9 mouse cellular contexts compared by ENCODE assay signal in the genomic region with DNA sequence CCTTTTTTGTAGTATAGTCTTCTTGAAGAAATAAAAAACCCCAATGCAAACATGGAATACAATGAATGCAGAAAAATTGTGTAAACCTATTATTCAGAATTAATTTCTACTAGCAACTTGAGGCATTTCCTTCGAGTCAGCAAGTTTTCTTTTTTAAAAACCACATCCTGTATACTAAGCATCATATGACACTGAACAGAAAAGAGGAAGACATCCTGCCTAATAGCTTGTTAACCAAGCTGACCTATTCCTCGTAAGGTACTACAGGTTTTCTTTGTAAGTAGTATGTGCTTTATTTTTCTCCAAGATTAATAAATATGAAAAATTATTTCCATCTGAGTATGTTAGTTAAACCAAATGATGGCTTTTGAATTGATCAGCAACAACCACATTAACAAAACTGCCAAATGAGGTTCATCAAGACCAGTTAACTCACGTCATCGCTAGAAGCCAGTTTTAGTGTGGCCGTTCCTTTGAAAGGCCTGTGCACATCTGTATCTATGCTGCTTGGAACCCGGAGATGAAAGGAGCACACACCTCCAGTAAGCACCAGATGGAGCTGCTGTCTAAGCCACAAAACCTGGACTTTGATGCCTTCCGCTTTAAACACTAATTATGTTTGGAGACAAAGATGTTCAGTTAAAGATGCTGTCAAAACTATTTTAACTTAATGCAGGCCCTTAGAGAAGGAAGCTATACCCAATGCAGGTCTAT.
A peak's percentile ranks its signal among the peaks of the same experiment; 100 is the strongest.
DNase-seq lines count a peak whose midpoint lies in the region; ATAC-seq and TF ChIP-seq lines count a peak whose summit lies in the region.
"Had no signal": no experiment of that assay in that cellular context is flagged by ENCODE, and none has a peak within 500 bp of the region (broad histone marks: within the 10 kb centered on the region; RNA-seq: fewer than 3 reads in every experiment).

No protein-coding gene starts in this region.

- H3K36me3 ChIP-seq in heart, embryonic 12.5 days, result no peaks in the 10 kb centered on the region

- intact Hi-C loops in gastrocnemius, adult 2 months (cut with DNase I), result loop anchor here (2.0 to 5.0 kb wide), 3 partner anchors 153 to 288 kb away; a partner anchor contains a TSS

- no peak for ATAC-seq in heart, embryonic 12.5 days (ENCODE audit: insufficient number of reproducible peaks, low FRiP score)
- peak; percentile 64 for ATAC-seq in megakaryocyte progenitor cell, adult 5-6 weeks (replicated peaks; ENCODE audit: poor library complexity)

- H3K27me3 ChIP-seq in cerebellum, adult 2 months (ENCODE audit: control insufficient read depth, insufficient read depth, low read length), result no peaks in the 10 kb centered on the region
- H3K27me3 ChIP-seq in heart, embryonic 12.5 days (replicated peaks), result no peaks in the 10 kb centered on the region
- H3K27me3 ChIP-seq: limb, embryonic 12.5 days had no signal

- H3K9me3 ChIP-seq in heart, embryonic 12.5 days (replicated peaks), result peaks cover 5% of the 10 kb centered on the region

- peak overlapping the region; percentile 24 for H3K27ac ChIP-seq in gastrocnemius, adult 2 months
- no peak overlapping the region for H3K27ac ChIP-seq in cerebellum, adult 2 months (ENCODE audit: insufficient read depth, low read length)
- no peak overlapping the region for H3K27ac ChIP-seq in heart, embryonic 12.5 days (ENCODE audit: poor library complexity, severe bottlenecking)
- H3K27ac ChIP-seq in layer of hippocampus, adult 2 months, result peak overlapping the region; percentile 41; the same call in 1 of the 2 replicates
- H3K27ac ChIP-seq: limb, embryonic 12.5 days had no signal

- no peak overlapping the region for H3K9ac ChIP-seq in heart, embryonic 12.5 days
- H3K9ac ChIP-seq: limb, embryonic 12.5 days had no signal

- TF ChIP-seq POLR2A in cerebellum, adult 2 months (IDR thresholded peaks at IDR 0.05; ENCODE audit: borderline replicate concordance, insufficient read depth, low read length), result no peak

- H3K4me1 ChIP-seq in cerebellum, adult 2 months (ENCODE audit: control insufficient read depth, insufficient read depth, low read length), result peaks cover 21% of the 10 kb centered on the region
- peaks cover 48% of the 10 kb centered on the region for H3K4me1 ChIP-seq in heart, embryonic 12.5 days (replicated peaks)

- peak; percentile 29 for DNase-seq in gastrocnemius, adult 2 months
- no peak for DNase-seq in gastrocnemius, postnatal 10 days
- DNase-seq in CD4-positive, CD25-positive, alpha-beta regulatory T cell, adult 2 months (ENCODE audit: low read depth, low spot score), result peak; percentile 83
- DNase-seq in cerebellum, adult 2 months, result peak; percentile 65 to 67
- DNase-seq in layer of hippocampus, adult 2 months (ENCODE audit: low spot score in 2 of 2), result peak in 1 of 2 experiments; percentile 48
- peak; percentile 31 to 39 for DNase-seq in thymus, postnatal 36 days

- 51% methylated on average over 7 of the region's 7 CpGs for WGBS in cerebellum, adult 2 months
- 51% methylated on average over 7 of the region's 7 CpGs for WGBS in heart, embryonic 12.5 days

- peak overlapping the region; percentile 37 for H3K4me2 ChIP-seq in heart, embryonic 12.5 days
- H3K4me2 ChIP-seq: limb, embryonic 12.5 days had no signal

- TF ChIP-seq CTCF in gastrocnemius, adult 2 months (IDR thresholded peaks at IDR 0.05), result peak; percentile 85
- TF ChIP-seq CTCF in cerebellum, adult 2 months (IDR thresholded peaks at IDR 0.05; ENCODE audit: borderline replicate concordance, insufficient read depth, low read depth, low read length), result peak; percentile 77
- TF ChIP-seq CTCF in layer of hippocampus, adult 2 months (conservative IDR thresholded peaks at IDR 0.05), result peak; percentile 88

- H3K4me3 ChIP-seq in gastrocnemius, adult 2 months, result 0 out of 2 replicates have a peak overlapping the region, but pooled peaks have one; percentile 19
- no peak overlapping the region for H3K4me3 ChIP-seq in cerebellum, adult 2 months (replicated peaks; ENCODE audit: insufficient read depth, low read depth, low read length)
- no peak overlapping the region for H3K4me3 ChIP-seq in heart, embryonic 12.5 days
- H3K4me3 ChIP-seq in layer of hippocampus, adult 2 months, result no peak overlapping the region
- H3K4me3 ChIP-seq: limb, embryonic 12.5 days had no signal

Comparison
In these comparisons a context has a peak if more than half of its experiments do, and no peak if none do; other contexts are left out.
1. H3K27ac ChIP-seq: peak in gastrocnemius, adult 2 months (single experiment) and layer of hippocampus, adult 2 months (single experiment); none in cerebellum, adult 2 months (single experiment) and heart, embryonic 12.5 days (single experiment).
2. Peak in every context shown above with its lines, with median percentiles within 50 percentile points of each other: CTCF ChIP-seq.